Mouse (Mus musculus) heart, adult 2 months (tissue): ENCODE measurements around the gene Robo1.

Experiments
- CTCF ChIP-seq: fragments of 200-600 bp; IDR thresholded peaks from 2 replicates; pipeline ENCODE4 v1.8.1; 2022; ENCODE audit warnings: antibody characterized with exemption, mild to moderate bottlenecking, moderate library complexity
- POLR2A ChIP-seq: fragments of 200-500 bp; IDR thresholded peaks from 2 replicates; pipeline ENCODE4 v1.6.1; 2011; ENCODE audit warnings: mild to moderate bottlenecking, low read depth, low read length, control low read depth; ENCODE audit not compliant: insufficient read depth

DNA sequence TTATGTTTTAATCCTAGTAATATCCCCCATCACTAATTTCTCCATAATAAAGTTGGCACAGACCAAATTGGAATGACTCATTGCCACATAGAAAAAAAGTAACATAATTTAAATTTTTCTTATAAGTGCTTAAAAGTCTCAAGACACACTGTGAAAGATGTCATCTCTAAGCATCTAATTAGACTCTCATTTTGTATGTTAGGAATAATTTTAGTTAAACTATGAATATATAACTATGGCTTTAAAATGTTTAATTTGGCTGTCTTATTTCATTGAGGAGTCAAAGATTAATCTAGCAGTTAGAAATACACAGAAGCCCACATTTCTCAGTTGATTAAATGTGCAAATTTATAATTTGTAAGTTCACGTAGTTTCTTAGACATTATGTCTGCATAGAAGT, 530.9 kb downstream of the Robo1 start:
- TF ChIP-seq POLR2A (no peak), CTCF (no peak)
